Mouse (Mus musculus): Measurements from ENCODE around the gene Fam102a. TPM values are rescaled to one million over a fixed set of nuclear protein-coding genes. Genes with fewer than 3 reads are reported as not detected.
A peak's percentile ranks its signal among the peaks of the same experiment; 100 is the strongest.

Gene Fam102a
- polyA plus RNA-seq, 1 experiment from 2014 or later: 19.9 TPM

DNA sequence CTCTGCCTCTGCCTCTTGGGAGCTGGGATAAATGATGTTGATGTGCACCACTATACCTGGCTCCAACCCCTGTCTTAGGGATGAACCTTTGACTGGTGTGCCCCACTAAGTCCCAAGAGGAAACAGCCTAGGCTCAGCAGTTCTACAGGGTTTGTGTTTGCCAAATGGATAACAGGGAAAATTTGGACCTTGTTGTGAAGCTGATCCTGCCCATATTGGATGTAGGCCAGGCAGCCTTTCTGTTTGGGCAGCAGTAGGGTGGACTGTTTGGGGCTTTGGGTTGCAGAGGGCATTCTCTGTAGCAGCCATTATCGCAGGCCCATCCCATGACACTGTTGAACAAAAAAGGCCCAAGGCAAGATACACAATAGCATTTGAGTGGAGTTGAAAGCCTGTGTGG, 11.8 kb downstream of the Fam102a start:
- H3K9ac ChIP-seq: no peak overlapping the region
- peaks cover 2% of the 10 kb centered on the region; the same call in 1 of the 2 replicates for H3K36me3 ChIP-seq (ENCODE audit: insufficient read depth)
- no peaks in the 10 kb centered on the region for H3K9me3 ChIP-seq (ENCODE audit: low read depth, low read length)
- H3K4me3 ChIP-seq (ENCODE audit: low read depth, low read length): no peak overlapping the region
- H3K27ac ChIP-seq (ENCODE audit: low read depth): no peak overlapping the region
- H3K27me3 ChIP-seq (ENCODE audit: insufficient read depth, low read length): no peaks in the 10 kb centered on the region
- WGBS: 94% methylated on average over 1 of the region's 1 CpGs
- H3K4me1 ChIP-seq (ENCODE audit: insufficient read depth): no peaks in the 10 kb centered on the region
- no peak for TF ChIP-seq CTCF (IDR thresholded peaks at IDR 0.05; ENCODE audit: low read depth)
- H3K4me2 ChIP-seq: no peak overlapping the region
- ATAC-seq (ENCODE audit: insufficient read depth): no peak
- no peak for DNase-seq

DNA sequence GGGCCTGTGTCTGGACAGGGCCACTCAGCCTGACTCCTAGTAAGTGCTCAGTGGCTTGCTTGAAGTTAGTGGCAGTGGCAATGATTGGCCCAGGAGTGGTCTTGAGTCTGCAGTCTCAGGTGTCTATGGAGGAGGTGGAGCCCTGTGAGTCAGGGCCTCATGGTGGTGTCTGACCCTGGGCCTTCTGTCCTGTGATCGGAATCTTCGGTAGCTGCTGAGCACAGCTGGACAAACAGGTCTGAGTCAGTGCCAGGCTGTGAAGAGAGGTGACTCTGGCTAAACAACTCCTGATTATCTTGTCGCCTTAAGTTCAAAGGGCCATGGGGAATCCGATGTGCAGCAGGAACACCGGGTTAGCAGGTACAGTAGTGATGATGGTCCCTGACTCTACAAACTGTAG, 12.2 kb downstream of the Fam102a start:
- Histone ChIP-seq H3K4me2 (no peak overlapping the region), H3K36me3 (ENCODE audit: insufficient read depth) (peaks cover 2% of the 10 kb centered on the region; the same call in 1 of the 2 replicates), H3K27me3 (ENCODE audit: insufficient read depth, low read length) (no peaks in the 10 kb centered on the region), H3K9ac (no peak overlapping the region), H3K4me3 (ENCODE audit: low read depth, low read length) (no peak overlapping the region), H3K27ac (ENCODE audit: low read depth) (no peak overlapping the region), H3K4me1 (ENCODE audit: insufficient read depth) (no peaks in the 10 kb centered on the region), H3K9me3 (ENCODE audit: low read depth, low read length) (no peaks in the 10 kb centered on the region)
- 48% methylated on average over 5 of the region's 5 CpGs for WGBS
- no peak for TF ChIP-seq CTCF (IDR thresholded peaks at IDR 0.05; ENCODE audit: low read depth)
- DNase-seq (no peak), ATAC-seq (ENCODE audit: insufficient read depth) (no peak)

DNA sequence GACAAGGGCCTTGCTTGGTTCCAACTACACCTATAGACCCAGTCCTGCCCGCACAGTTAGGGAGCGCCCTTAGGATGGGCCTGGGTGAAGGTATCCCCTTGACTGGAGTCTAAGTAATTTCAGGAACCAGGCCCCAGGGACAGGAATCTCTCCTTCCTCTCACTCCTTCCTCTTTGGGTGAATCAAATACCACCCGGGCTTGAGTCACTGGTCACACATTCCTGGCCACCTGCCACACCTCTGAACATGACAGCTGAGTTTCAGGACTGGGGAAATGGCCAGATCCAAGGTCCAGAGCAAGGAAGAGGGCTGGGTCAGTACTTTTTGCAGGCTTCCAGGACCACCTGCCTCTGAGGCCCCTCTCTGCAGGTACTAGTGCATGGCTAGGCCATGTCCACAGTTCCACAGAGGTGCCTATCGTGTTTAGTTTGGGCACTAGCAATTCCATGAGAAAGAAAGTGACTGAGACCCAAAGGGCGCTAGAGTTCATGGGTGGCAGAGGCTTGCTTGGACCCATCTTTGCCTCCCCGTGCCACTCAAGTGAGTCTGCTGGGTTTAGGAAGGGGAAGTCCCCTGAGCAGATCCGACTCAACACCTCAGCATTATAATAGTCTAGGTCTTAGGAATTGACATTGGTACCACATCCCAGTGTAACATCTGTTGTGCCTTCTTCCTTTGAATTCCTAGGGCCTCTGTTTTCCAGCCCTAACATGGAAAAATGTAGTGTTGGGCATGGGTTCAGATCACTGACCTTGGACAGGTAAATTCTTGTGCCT, 13.0 kb downstream of the Fam102a start:
- Histone ChIP-seq H3K4me3 (ENCODE audit: low read depth, low read length) (no peak overlapping the region), H3K9me3 (ENCODE audit: low read depth, low read length) (no peaks in the 10 kb centered on the region), H3K4me2 (no peak overlapping the region), H3K27me3 (ENCODE audit: insufficient read depth, low read length) (no peaks in the 10 kb centered on the region), H3K36me3 (ENCODE audit: insufficient read depth) (peaks cover 2% of the 10 kb centered on the region; the same call in 1 of the 2 replicates), H3K27ac (ENCODE audit: low read depth) (no peak overlapping the region), H3K4me1 (ENCODE audit: insufficient read depth) (no peaks in the 10 kb centered on the region), H3K9ac (no peak overlapping the region)
- WGBS: 80% methylated on average over 7 of the region's 7 CpGs
- no peak for DNase-seq
- TF ChIP-seq CTCF (IDR thresholded peaks at IDR 0.05; ENCODE audit: low read depth): no peak
- no peak for ATAC-seq (ENCODE audit: insufficient read depth)

DNA sequence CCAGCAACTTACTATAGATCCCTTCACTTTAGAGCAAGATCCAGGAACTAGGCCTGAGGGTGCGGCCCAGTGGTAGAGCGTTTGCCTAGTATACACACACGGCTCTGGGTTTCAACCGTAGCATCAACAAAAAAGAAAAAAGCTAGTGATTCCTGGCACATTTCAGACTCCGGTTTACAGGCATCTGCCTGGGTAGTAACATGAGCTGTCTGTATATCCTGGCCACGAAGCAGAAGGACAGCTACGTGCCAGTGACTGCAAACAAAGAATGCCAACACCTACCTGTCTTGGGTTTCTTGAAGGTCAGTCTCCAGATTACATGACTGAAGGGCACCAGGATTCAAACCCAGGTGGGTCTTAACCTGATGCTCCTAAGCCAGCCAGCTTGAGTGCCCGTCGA, 14.0 kb downstream of the Fam102a start:
- ATAC-seq (ENCODE audit: insufficient read depth) (no peak), DNase-seq (no peak)
- Histone ChIP-seq H3K27ac (ENCODE audit: low read depth) (no peak overlapping the region; the same call in 1 of the 2 replicates), H3K4me1 (ENCODE audit: insufficient read depth) (no peaks in the 10 kb centered on the region), H3K27me3 (ENCODE audit: insufficient read depth, low read length) (no peaks in the 10 kb centered on the region), H3K9ac (no peak overlapping the region), H3K36me3 (ENCODE audit: insufficient read depth) (peaks cover 2% of the 10 kb centered on the region; the same call in 1 of the 2 replicates), H3K4me3 (ENCODE audit: low read depth, low read length) (no peak overlapping the region), H3K4me2 (no peak overlapping the region), H3K9me3 (ENCODE audit: low read depth, low read length) (no peaks in the 10 kb centered on the region)
- TF ChIP-seq CTCF (IDR thresholded peaks at IDR 0.05; ENCODE audit: low read depth): no peak
- WGBS: 68% methylated on average over 9 of the region's 9 CpGs

DNA sequence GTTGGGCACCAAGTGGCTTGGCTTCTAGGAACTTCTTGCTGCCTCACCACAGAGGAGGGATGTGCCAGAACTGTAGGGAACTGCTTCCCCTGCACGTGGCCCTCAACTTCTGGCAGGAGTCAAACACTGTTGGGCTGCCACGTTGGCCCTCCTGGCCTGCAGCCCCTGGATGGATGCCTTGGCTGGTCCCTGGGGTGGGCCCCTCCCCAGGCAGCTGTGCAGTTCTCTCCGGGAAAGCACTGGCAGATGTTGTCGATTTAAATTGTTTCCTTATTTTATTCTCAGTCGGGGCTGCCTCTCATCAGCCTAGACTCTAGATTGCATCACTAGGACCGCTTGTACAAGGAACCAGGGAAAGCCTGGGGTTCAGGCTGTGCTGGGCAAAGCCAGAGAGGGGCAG, 14.6 kb downstream of the Fam102a start:
- DNase-seq (peak; percentile 39), ATAC-seq (ENCODE audit: insufficient read depth) (0 out of 2 replicates have a peak, but pooled peaks have one; percentile 14)
- no peak overlapping the region for H3K9ac ChIP-seq
- no peak overlapping the region for H3K4me2 ChIP-seq
- no peak for TF ChIP-seq CTCF (IDR thresholded peaks at IDR 0.05; ENCODE audit: low read depth)
- H3K27ac ChIP-seq (ENCODE audit: low read depth): no peak overlapping the region; the same call in 1 of the 2 replicates
- no peaks in the 10 kb centered on the region for H3K27me3 ChIP-seq (ENCODE audit: insufficient read depth, low read length)
- H3K4me1 ChIP-seq (ENCODE audit: insufficient read depth): no peaks in the 10 kb centered on the region
- no peak overlapping the region for H3K4me3 ChIP-seq (ENCODE audit: low read depth, low read length)
- WGBS: 45% methylated on average over 6 of the region's 6 CpGs
- peaks cover 2% of the 10 kb centered on the region; the same call in 1 of the 2 replicates for H3K36me3 ChIP-seq (ENCODE audit: insufficient read depth)
- H3K9me3 ChIP-seq (ENCODE audit: low read depth, low read length): no peaks in the 10 kb centered on the region

DNA sequence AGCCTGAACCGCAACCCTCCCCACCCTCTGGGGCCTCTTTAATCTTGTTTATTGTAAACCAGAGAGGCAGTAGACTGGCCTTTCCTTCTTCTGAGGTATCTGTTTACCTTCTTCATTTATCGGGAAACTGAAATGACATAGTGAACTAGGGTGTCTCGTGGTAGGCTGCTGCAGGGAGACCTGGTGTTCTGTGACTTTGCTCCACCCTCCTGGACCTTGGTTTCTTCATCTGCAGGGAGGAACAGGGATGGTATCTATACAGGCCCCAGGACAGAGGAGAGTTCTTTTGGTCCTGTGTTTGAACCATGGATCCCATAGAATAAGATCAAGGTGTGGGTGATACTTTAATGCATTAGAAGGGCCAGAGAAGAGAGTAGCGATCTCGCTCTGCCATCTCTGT, 16.1 kb downstream of the Fam102a start:
- 75% methylated on average over 5 of the region's 5 CpGs for WGBS
- ATAC-seq (ENCODE audit: insufficient read depth): no peak
- no peaks in the 10 kb centered on the region for H3K9me3 ChIP-seq (ENCODE audit: low read depth, low read length)
- H3K27me3 ChIP-seq (ENCODE audit: insufficient read depth, low read length): no peaks in the 10 kb centered on the region
- H3K36me3 ChIP-seq (ENCODE audit: insufficient read depth): peaks cover 2% of the 10 kb centered on the region; the same call in 1 of the 2 replicates
- no peaks in the 10 kb centered on the region for H3K4me1 ChIP-seq (ENCODE audit: insufficient read depth)
- no peak for TF ChIP-seq CTCF (IDR thresholded peaks at IDR 0.05; ENCODE audit: low read depth)
- no peak overlapping the region for H3K4me3 ChIP-seq (ENCODE audit: low read depth, low read length)
- H3K4me2 ChIP-seq: no peak overlapping the region
- H3K9ac ChIP-seq: no peak overlapping the region
- no peak overlapping the region for H3K27ac ChIP-seq (ENCODE audit: low read depth)
- no peak for DNase-seq

DNA sequence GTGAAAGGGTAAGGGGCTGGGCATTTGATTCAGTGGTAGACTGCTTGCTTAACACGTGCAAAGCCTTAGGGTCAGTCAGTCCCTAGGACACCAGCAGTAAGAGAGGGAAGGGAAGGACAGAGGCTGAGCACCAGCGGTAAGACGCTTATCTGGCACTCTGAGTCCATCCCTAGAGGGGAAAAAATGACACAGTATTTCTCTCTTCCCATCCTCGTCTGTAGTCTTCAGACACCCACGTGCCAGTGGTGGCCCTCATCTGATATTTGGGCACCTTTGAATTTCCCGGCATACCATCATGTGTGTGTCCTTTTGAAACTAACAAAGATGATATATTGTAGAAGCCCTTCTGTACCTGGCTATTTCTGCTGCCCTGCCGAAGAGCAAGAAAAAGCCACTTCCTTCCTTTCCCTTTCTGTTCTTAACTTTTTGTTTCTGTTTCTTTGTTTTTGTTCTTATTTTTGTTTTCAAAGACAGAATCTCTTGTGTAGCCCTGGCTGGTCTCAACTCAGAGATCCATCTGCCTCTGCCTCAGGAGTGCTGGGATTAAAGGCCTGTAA, 18.5 kb downstream of the Fam102a start:
- Histone ChIP-seq H3K4me2 (no peak overlapping the region), H3K27me3 (ENCODE audit: insufficient read depth, low read length) (no peaks in the 10 kb centered on the region), H3K4me3 (ENCODE audit: low read depth, low read length) (no peak overlapping the region), H3K27ac (ENCODE audit: low read depth) (no peak overlapping the region), H3K4me1 (ENCODE audit: insufficient read depth) (no peaks in the 10 kb centered on the region), H3K9ac (no peak overlapping the region), H3K36me3 (ENCODE audit: insufficient read depth) (peaks cover 7% of the 10 kb centered on the region; the same call in 1 of the 2 replicates), H3K9me3 (ENCODE audit: low read depth, low read length) (no peaks in the 10 kb centered on the region)
- TF ChIP-seq CTCF (IDR thresholded peaks at IDR 0.05; ENCODE audit: low read depth): no peak
- WGBS: 74% methylated on average over 7 of the region's 7 CpGs
- ATAC-seq (ENCODE audit: insufficient read depth) (no peak), DNase-seq (no peak)
